Mouse (Mus musculus) kidney, adult 10 weeks (tissue): ENCODE results near the gene Rln1. TPM values are rescaled to one million over a fixed set of nuclear protein-coding genes. Genes with fewer than 3 reads are reported as not detected.

Experiments used
- polyA plus RNA-seq: library from polyadenylated mRNA; stranded (reverse); fragments of 350-450 nt; fragmentation: Illumina TruSeq; extraction: RNeasy Lipid Tissue Mini Kit (QIAGEN cat#74804); gene quantifications from one replicate; pipeline ENCODE4 v1.2.3, GENCODE M21; 2014; ENCODE audit warnings: low read depth, low replicate concordance

Gene Rln1
- polyA plus RNA-seq = not detected

DNA sequence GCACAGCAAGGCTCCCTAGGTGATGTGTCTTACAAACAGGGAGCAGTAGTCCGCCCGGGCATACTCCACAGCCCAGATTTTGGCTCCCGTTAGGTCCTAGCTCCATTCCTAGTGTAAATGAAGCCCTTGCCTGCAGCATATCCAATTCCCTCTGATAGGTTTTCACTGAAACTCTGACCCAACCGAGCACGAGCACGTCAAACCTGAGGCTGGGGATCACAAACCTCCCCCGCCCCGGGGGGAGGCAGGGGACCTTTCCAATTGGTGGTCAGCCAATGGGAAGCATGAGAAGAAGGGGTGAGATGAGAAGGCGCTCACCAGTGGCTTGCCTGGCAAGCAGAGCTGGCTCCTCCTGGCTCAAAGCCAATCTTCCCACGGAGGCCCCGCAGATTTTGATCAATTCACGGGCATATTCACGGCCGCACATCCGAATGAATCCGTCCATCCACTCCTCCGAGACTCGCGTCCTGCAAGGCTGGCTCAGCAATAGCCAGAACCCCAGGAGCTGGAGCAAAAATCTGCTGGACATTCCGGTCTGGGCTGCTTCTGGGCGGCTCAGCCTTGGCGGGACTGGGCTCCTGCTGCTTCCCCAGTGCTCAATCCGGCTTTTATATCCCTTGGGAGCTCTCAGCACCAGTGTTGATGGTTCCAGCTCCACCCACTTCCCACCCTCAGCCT is at the start of gene Rln1:
Gene Rln1 (minus strand): TSS at position 603 of the 678 bp plus-strand sequence.

DNA sequence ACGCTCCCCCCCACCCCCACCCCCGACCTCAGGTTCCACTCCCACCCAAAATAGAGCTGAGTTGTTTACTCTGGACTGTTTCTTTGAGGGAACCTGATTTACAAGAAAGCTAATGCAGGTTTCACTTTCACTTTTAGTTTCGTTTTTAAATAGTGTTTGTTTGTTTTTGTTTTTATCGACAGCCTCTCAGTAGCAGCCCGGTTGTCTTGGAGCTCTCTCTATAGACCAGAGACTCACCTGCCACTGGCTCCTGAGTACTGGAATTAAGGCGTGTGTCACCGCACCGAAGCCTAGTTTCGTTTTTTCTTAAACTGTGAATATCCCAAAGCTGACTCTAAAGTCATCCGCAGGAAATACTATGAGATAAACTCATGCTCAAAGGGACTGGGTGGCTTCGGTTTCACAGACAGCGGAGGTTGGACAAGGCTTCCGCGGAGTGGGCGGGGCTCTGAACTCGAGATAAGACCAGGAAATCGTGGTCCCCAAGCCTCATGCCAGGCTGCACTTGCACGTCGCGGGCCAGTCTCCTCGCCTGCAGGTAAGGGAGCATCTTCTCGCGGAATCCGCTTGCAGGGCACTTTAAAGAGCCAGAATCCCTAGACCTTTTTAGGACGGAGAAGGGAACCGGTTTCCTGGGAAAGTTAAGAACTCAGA is 32.6 kb upstream of the Rln1 start, which contains the start of the genes Plgrkt and Cd274:
Gene Plgrkt (minus strand): TSS at position 422 of the 654 bp plus-strand sequence.
Gene Cd274 (plus strand): TSS at position 487 of the 654 bp plus-strand sequence.

DNA sequence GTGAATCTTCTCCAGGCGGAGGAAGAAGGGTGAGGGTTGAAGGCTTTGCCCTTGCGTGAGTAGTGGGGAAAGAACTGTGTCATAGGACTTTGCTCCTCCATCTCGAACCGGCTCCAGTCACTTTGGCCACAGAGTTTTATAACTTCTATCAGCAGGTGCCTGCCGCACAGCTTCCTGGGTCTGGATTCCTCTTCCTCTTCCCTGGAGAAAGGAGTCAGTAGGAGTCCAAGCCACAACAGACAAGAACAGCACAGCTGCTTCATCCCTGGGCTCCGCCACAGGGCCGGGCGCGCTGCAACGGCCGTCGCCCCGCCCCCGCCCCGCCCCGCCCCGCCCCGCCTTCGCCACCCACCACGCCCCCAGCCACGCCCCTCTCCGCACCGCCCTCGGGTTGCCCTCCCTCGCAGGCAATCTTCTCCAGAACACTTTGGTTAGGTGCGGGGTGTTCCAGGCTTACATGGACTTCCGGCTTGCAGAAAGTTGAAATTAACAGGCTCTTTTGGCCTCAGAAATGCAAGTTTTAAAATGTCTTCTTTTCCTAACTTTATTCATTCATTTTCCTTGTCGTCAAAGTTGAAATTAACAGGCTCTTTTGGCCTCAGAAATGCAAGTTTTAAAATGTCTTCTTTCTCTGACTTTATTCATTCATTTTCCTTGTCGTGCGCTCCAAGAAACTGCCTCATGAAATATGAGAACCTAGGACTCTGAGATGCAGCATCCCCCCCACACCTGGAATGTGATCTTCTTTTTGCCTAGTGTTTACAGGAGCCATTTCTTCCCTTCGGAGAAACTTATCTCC is 9.2 kb downstream of the Rln1 start, which contains the start of gene Insl6:
Gene Insl6 (minus strand): TSS at position 304 of the 799 bp plus-strand sequence.

Other genes starting within 250 kb of the Rln1 start
- 3.4 TPM for gene Rcl1, start 233.3 kb downstream of the Rln1 start, polyA plus RNA-seq
- 73.1 TPM for gene Jak2, start 82.8 kb downstream of the Rln1 start, polyA plus RNA-seq
- gene Insl6, start 9.3 kb downstream of the Rln1 start, polyA plus RNA-seq = 4.8 TPM
- 53.2 TPM for gene Plgrkt, start 32.7 kb upstream of the Rln1 start, polyA plus RNA-seq
- gene Cd274, start 32.8 kb upstream of the Rln1 start, polyA plus RNA-seq = 6.3 TPM
- gene Pdcd1lg2, start 76.2 kb upstream of the Rln1 start, polyA plus RNA-seq = not detected
- gene Ric1, start 187.6 kb upstream of the Rln1 start, polyA plus RNA-seq = 24.0 TPM